Mouse (Mus musculus): ENCODE data around the gene Cog1. TPM values are rescaled to one million over a fixed set of nuclear protein-coding genes. Genes with fewer than 3 reads are reported as not detected.

Gene Cog1
- 13.0 and 13.9 TPM in 2 replicates for polyA plus RNA-seq (2015; fragmentation: Nextera tagmentation; extraction: Ambion mirVana)

GRCm38 (mm10) chr11:113648690-113649352 lies at the start of gene Cog1:
Gene Cog1 (plus strand): TSS chr11:113649169.

DNA sequence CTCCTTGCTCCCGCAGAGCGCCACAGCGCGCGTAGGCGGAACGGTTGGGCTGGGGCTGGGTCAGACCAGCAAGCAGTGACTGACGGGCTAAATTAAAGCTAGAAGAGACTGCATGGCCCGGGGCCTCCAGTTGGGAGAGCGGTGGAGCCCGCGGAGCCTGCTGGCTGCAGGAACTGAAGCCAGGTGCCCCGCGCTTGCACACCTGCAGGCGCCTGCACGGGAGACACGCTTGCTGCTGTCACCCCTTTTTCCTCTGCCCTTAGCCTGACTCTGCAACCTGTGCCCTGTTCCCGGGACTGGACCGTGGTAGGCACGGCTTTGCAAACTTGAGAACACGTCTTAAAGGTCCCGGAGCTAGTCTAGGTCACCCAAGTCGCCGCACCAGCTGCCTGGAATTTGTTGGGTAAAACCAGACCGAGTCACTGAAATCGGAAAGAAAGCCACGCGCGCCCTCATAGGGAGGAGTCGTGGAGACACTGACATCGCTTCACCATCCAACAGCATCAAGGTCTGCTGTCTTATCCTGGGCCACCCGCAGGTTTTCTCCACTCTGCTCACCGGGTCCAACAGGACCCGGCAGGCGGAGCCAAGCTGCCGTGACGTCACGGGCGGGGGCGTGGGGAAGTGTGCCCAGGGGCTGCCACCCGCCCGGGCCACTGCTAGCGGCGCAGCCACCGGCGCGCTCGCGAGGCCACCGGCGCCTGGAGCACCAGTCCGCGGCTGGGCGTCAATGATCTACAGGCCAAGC lies 30.1 kb upstream of the Cog1 start, which contains the start of gene Sstr2:
TSS of gene Sstr2 (plus strand) at position 671 of the 748 bp plus-strand sequence.

DNA sequence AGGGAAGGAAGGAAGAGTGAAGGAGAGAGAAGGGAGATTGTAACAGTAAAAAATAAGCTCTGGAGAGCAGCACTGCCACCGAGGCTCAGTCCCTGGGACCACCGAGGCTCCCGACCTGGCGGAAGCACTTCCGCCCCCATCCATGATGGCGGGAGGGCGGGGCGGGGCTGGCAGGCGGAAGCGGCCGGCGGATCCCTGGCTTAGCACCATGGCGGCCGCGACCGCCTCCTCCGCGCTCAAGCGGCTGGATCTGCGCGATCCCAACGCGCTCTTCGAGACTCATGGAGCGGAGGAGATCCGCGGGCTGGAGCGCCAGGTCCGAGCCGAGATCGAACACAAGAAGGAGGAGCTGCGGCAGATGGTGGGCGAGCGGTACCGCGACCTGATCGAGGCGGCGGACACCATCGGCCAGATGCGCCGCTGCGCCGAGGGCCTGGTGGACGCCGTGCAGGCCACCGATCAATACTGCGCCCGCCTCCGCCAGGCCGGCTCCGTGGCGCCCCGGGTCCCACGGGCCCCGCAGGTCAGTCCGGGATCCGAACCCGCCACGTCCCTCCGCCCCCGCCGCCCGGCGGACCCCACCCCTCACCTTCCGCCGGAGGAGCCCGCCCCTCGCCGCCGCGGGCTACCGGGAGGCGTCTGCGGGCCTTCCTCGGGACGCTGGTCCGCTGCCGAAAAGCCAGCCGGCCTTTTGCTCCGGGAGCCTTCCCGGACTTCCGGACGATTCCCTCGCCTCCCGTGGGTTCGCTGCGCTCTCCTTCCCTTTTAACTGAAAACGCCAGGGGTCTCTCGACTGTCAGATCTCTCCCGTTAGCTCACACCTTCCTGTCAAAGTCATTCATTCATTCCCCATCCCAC lies 613 bp downstream of the Cog1 start, which contains the start of gene Slc39a11:
TSS of gene Slc39a11 (minus strand) at position 727 of the 858 bp plus-strand sequence.

DNA sequence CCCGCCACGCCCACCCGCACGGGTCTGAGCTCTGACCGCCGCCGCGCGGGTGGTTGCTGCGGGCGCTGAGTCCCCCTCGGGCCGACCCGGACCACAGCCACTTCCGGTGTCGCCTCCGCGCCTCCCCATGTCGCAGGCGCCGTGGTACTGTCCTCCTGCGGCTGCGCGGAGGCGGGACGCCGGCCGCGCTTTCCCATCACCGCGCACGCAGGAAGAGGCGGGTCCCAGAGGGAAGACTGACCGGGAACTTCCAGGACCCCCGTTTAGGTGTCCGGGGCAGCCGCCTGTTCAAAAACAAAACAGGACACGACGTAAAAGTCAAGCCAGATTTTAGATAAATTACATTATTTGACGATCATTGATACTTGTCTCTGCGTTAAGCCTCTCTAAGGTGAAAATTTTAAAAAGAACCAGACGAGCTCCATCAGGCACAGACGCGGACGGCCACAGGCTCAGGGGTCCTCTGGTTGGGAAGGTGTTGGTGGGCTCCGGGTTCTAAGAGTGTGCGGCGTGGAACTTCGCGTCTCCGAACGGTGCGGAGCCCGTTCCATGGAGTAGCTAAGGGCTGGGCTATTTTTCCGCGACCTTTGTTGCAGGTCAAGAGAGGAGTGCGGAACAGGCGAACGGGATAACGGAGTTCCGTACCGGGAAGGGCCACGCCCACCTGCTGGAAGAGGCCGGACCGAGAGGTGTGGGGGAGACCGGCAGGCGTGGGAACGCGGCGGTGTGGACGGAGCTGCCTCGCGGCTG lies 35.2 kb downstream of the Cog1 start, which contains the start of the genes Fam104a and D11Wsu47e:
TSS of gene Fam104a (minus strand) at position 199 of the 750 bp plus-strand sequence.
TSS of gene D11Wsu47e (plus strand) at position 456 of the 750 bp plus-strand sequence.

DNA sequence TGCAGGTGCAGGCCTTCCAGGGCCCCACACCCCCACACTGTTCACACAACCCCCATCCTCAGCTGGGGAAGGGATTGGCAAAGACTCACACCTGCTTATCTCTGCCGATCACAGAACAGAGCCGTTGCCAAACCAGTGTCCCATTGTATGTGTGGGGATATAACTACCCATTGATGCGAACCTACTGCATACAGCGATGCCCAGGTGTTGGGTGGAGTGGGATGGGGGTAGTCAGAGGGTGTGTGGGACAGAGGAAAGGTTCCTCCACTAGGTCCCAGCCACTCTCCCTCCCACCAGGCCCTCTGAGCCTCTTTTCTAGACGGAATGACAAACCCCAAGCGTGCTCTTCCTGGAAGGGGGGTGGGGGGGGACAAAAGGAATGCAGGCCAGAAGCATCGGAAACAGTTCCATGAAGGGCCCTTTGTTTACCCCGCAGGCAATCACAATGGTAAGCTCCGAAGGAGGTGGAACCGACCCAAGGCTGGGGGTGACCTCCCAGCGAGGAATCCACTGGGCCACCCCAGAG lies 60.8 kb downstream of the Cog1 start, which contains the start of gene Cpsf4l:
TSS of gene Cpsf4l (minus strand) at position 287 of the 526 bp plus-strand sequence.

Other genes with a start within 250 kb of the Cog1 start
- 0.09 and 0.29 TPM in 2 replicates for gene Sstr2, start 29.8 kb upstream of the Cog1 start, polyA plus RNA-seq (2015; fragmentation: Nextera tagmentation; extraction: Ambion mirVana)
- gene Slc39a11, start 910 bp downstream of the Cog1 start, polyA plus RNA-seq (2015; fragmentation: Nextera tagmentation; extraction: Ambion mirVana): 5.4 and 7.3 TPM in 2 replicates
- gene Fam104a, start 35.0 kb downstream of the Cog1 start, polyA plus RNA-seq (2015; fragmentation: Nextera tagmentation; extraction: Ambion mirVana): 32.3 and 35.0 TPM in 2 replicates
- 7.4 and 8.5 TPM in 2 replicates for gene D11Wsu47e, start 35.2 kb downstream of the Cog1 start, polyA plus RNA-seq (2015; fragmentation: Nextera tagmentation; extraction: Ambion mirVana)
- 0.21 TPM in 1 of 2 replicates, not detected in the other for gene Cpsf4l, start 60.8 kb downstream of the Cog1 start, polyA plus RNA-seq (2015; fragmentation: Nextera tagmentation; extraction: Ambion mirVana)
- gene Cdc42ep4, start 102.7 kb downstream of the Cog1 start, polyA plus RNA-seq (2015; fragmentation: Nextera tagmentation; extraction: Ambion mirVana): 15.9 and 20.2 TPM in 2 replicates

All from skeletal muscle tissue, postnatal 0 days (tissue).